Mouse (Mus musculus): ENCODE measurements at regions not wholly inside any gene's neighbourhood (a gene's known extent, or its start where the extent isn't known, plus 50 kb on each side); places are given as distances from the start of the nearest gene placed in this dataset.

DNA sequence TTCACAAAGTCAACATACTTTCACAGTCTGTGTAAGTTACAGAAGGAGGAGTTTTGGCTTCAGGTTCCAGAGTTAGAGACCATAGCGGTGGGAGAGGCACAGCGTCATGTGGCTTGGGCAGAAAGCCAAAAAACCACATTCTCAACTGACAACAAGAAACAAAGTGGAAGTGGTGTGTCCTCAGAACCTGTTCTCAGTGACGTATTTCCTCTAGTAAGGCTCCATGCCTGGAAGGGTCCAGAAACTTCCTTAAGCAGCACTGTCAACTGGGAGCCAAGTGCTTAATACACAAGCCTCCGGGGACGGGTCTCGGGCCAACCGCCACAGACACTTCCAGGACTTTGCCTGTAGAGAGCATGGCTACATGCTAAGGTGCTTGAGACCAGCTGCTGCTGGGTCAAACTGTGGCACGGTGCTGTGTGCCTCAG, 90.4 kb downstream of the Gm11077 start:
- TF ChIP-seq CTCF (IDR thresholded peaks at IDR 0.05; ENCODE audit: insufficient read depth, low read depth, low read length) = no peak
- TF ChIP-seq POLR2A (IDR thresholded peaks at IDR 0.05; ENCODE audit: insufficient read depth, low read depth, low read length) = no peak

Measured in olfactory bulb, adult 2 months (tissue).